Mouse (Mus musculus) small intestine, adult 2 months (tissue): ENCODE measurements around the gene Zfp386. TPM values are rescaled to one million over a fixed set of nuclear protein-coding genes. Genes with fewer than 3 reads are reported as not detected.

ENCODE experiments used
- H3K27ac ChIP-seq: fragments of 200-500 bp; 2 replicates; pipeline ENCODE4 v1.5.1; 2012; ENCODE audit warnings: low read depth, low read length, control low read depth, inconsistent platforms; ENCODE audit not compliant: insufficient read depth
- H3K27me3 ChIP-seq: fragments of 200-500 bp; 2 replicates; pipeline ENCODE4 v1.6.1; 2012; ENCODE audit warnings: mild to moderate bottlenecking, moderate library complexity, low read length, inconsistent platforms; ENCODE audit not compliant: control insufficient read depth, insufficient read depth
- H3K36me3 ChIP-seq: fragments of 200-500 bp; 2 replicates; pipeline ENCODE4 v1.6.1; 2012; ENCODE audit warnings: mild to moderate bottlenecking, low read length, control low read depth, inconsistent platforms; ENCODE audit not compliant: control insufficient read depth, insufficient read depth
- H3K4me1 ChIP-seq: fragments of 200-500 bp; 2 replicates; pipeline ENCODE4 v1.6.1; 2012; ENCODE audit warnings: low read length, inconsistent platforms, mixed read lengths; ENCODE audit not compliant: control insufficient read depth, insufficient read depth, insufficient read length
- H3K4me3 ChIP-seq: fragments of 200-500 bp; 2 replicates; pipeline ENCODE4 v1.5.1; 2012; ENCODE audit warnings: low read depth, mild to moderate bottlenecking, control low read depth, inconsistent platforms, low read length, moderate library complexity
- CTCF ChIP-seq: fragments of 200-500 bp; IDR thresholded peaks from 2 replicates; pipeline ENCODE4 v1.5.1; 2012; ENCODE audit warnings: low read depth, mild to moderate bottlenecking, control low read depth, inconsistent platforms, low read length, moderate library complexity, mixed read lengths; ENCODE audit not compliant: insufficient replicate concordance, insufficient read length; ENCODE audit errors: extremely low read depth
- POLR2A ChIP-seq: fragments of 200-500 bp; IDR thresholded peaks from 2 replicates; pipeline ENCODE4 v1.6.1; 2012; ENCODE audit warnings: low read depth, mild to moderate bottlenecking, control low read depth, inconsistent platforms, low read length, moderate library complexity
- WGBS: fragments of 180-500 bp; shearing (Covaris S2); methylation state at CpG from one replicate; pipeline ENCODE4 v1.1.7; 2018; 5-methylcytosine and 5-hydroxymethylcytosine counted together
- polyA plus RNA-seq: library from polyadenylated mRNA; depleted of rRNA; stranded (reverse); fragments of >200 nt; gene quantifications from 2 replicates; pipeline ENCODE4 v1.2.3, GENCODE M21; 2012; rRNA removed

The Zfp386 gene
- polyA plus RNA-seq, 1 experiment, result 1.4 TPM

DNA sequence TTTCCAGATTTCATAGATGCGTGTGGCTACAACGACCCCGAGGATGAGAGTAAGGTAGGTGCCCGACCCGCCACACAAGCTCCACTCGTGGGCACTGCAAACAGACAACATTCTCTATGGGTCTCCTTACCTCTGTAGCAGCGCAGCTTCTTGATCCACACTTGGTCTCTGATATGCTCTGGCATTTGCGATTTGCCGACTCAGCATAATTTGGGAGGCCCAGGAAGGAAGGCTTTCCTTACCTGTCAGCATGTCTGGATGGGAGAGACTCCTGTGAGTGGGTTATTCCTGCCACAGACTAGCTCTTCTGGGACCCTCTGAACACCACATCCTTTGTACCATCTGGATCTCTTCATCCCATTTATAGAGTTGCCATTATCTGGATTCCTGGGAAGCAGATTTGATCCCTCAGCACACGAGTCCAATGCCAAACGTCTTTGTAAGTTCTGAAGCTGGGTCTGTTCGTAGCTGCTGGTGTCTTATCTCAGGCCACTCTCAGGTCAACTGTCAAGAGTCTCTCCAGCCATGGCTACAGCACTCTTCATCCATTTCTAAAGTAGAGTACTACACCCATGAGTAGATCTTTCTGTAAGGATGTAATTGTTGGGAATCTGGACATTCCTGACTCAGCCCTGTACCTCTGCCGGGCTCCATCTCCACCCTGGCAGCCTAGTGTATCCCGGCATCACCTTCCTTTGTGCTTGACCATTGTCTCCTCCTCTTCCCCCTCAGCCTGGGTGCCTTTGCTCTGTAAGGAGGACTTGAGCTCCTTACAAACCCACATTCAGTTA is 47.4 kb downstream of the Zfp386 start:
- Histone ChIP-seq H3K36me3 (no peaks in the 10 kb centered on the region), H3K27me3 (no peaks in the 10 kb centered on the region), H3K27ac (no peak overlapping the region), H3K4me1 (no peaks in the 10 kb centered on the region), H3K4me3 (no peak overlapping the region)
- 82% methylated on average over 14 of the region's 14 CpGs for WGBS
- TF ChIP-seq POLR2A, result no peak
- no peak for TF ChIP-seq CTCF

DNA sequence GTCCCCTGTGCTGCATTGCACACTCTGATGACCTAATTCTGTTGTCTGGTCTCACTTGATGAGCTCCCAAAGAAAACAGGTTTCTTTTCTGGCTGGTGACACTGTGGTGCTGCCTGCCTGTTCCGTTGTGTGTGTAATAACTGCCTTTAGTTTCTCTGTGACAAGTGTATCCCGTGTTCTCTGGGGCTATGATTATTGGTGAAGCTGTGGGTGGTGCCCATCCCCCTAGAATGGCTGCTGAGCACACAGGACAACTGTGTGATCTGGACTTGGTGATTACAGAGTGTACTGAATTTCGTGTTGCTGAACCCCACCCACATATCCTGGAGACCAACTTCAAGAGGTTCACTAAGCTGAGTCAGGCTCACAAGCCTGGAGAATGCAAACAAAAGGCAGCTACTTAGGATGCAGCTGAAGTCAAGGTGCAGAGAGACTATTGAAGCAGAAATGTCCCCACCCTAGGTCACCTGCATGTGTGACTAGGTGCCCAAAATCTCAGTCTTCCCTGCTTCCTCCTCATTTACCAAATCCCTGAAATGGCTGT is 48.9 kb downstream of the Zfp386 start:
- no peak overlapping the region for H3K27ac ChIP-seq
- WGBS, result 46% methylated on average over 3 of the region's 3 CpGs

DNA sequence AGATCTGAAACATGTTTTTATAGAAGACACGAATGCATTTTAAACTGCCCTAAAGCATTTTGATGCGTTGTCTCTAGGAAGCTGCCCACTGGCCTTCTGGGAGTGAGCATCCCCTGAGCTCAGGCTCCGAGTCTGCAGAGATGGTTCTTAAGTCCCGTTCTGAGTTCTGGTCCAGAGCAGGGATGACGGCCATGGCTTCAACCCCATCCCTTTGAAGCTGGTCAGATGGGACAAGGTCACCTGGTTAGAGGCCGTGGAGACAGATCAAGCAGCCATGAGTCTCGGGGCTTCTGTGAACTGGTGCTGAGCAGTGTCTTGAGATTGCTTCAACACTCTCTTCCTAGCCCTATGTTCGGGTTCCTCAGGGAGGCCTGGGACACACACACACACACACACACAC is 49.6 kb downstream of the Zfp386 start:
- Histone ChIP-seq H3K27me3 (no peaks in the 10 kb centered on the region), H3K36me3 (no peaks in the 10 kb centered on the region), H3K4me1 (no peaks in the 10 kb centered on the region), H3K27ac (no peak overlapping the region), H3K4me3 (no peak overlapping the region)
- WGBS, result 87% methylated on average over 8 of the region's 8 CpGs
- no peak for TF ChIP-seq POLR2A
- TF ChIP-seq CTCF, result no peak

More for the DNA sequence above, 48.9 kb downstream of the Zfp386 start:
- H3K36me3 ChIP-seq, result no peaks in the 10 kb centered on the region
- no peaks in the 10 kb centered on the region for H3K4me1 ChIP-seq
- no peaks in the 10 kb centered on the region for H3K27me3 ChIP-seq
- H3K4me3 ChIP-seq, result no peak overlapping the region
- no peak for TF ChIP-seq CTCF
- TF ChIP-seq POLR2A, result no peak

DNA sequence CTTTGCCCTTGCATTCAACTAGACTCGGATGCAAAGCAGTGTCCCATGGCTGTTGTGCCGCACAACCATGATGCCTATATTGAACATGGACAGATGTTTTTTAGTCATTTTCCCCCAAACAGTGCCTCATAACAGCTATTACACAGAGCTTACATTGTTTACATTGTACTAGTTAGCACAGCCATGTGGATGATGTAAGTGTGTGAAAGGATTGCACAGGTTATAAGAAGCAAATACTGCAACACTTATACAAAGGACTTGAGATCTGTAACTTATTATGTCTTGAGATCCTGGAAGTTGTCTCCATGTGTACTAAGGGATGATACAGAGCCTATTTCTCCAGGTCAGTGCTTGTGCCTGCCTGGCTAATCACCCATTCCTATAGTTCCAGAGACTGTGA is 54.4 kb downstream of the Zfp386 start:
- TF ChIP-seq POLR2A, result no peak
- 83% methylated on average over 2 of the region's 2 CpGs for WGBS
- H3K36me3 ChIP-seq, result no peaks in the 10 kb centered on the region
- H3K4me1 ChIP-seq, result no peaks in the 10 kb centered on the region
- no peak overlapping the region for H3K27ac ChIP-seq
- no peak overlapping the region for H3K4me3 ChIP-seq
- no peaks in the 10 kb centered on the region for H3K27me3 ChIP-seq

DNA sequence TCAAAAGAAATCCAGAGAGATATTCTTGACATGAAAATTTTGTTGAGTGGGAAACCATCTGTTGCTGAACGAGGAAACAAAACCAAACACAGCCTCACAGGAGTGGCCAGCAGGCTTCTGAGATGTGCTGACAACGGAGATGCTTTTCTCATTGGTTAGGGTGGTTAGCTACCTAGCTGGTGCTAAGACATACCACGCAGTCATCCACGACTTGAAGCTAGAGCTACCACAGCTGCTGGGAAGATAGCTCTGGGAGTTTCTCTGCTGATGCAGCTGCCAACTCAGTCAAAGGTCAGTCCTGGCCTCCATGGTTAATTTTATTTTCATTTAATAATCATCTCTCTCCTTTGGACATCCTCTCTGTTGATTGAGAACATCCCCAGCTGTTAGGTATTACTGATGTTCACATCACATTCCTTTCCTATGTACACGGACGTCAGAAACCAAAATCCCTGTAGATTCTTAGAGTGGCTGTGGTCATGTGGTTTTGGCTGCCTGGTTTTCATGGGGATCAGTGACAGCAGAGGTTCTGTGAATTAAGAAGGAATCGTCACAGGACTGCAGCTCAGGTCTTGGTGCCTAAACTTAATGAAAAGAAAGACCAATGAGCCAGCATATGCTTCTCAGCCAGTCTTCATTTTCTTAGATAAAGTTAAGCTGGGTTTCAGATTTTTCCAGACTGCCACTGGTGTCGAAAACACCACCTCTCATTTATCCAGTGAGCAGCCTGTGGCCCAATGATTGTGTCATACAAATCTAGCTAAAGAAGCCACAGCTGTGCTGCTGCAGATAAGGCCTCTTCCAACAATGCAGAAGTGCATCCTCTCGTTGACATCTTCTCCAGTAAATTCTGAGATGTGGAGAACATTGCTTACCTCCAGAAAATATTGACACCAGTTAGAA is 62.2 kb downstream of the Zfp386 start:
- 66% methylated on average over 9 of the region's 9 CpGs for WGBS
- Histone ChIP-seq H3K4me1 (no peaks in the 10 kb centered on the region), H3K27ac (no peak overlapping the region), H3K36me3 (no peaks in the 10 kb centered on the region), H3K4me3 (no peak overlapping the region), H3K27me3 (no peaks in the 10 kb centered on the region)
- no peak for TF ChIP-seq POLR2A
- no peak for TF ChIP-seq CTCF

DNA sequence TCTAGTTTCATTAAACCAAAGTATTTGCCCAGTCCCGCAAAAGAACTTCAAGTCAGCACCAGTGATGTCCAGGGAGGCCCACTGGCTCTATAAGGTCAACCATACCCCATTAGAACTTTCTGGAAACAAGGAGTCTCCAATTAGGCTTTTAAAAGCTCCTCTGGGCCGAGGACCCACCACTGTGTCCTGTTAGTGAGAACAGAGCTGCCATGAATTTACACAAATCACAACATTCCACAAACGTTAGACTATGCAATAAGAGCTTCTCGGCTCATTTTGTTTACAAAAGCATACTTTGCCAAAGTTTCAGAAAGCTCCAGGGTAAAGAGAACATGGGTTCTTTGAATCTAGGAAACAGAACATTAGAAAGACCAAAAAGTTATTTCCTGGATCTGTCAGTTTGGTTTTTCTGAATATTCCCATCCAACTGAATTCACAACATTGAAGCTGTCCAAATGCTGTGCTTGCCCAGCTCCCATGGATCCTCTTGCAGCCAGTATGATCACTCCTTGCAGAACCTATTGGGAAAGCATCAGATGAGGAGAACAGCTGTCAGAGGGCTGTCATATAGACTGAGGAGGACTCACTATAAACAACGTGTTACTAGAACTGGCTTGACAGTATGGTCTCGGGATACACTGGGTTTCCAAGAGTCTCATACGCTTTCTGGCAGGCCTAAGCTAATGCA is 63.6 kb downstream of the Zfp386 start:
- no peak overlapping the region for H3K4me3 ChIP-seq
- WGBS, result 71% methylated on average over 7 of the region's 7 CpGs
- no peaks in the 10 kb centered on the region for H3K4me1 ChIP-seq
- H3K36me3 ChIP-seq, result no peaks in the 10 kb centered on the region
- no peaks in the 10 kb centered on the region for H3K27me3 ChIP-seq
- no peak overlapping the region for H3K27ac ChIP-seq
- TF ChIP-seq POLR2A, result no peak
- no peak for TF ChIP-seq CTCF

Other genes starting within 250 kb of the Zfp386 start
- 1.9 and 3.4 TPM in 2 replicates for gene Vipr2, start 30.0 kb downstream of the Zfp386 start, polyA plus RNA-seq
- gene Wdr60, start 215.3 kb downstream of the Zfp386 start, polyA plus RNA-seq, result 0.51 and 0.95 TPM in 2 replicates
- not detected in 2 replicates for gene Gm11027, start 227.7 kb downstream of the Zfp386 start, polyA plus RNA-seq
- gene Esyt2, start 233.5 kb downstream of the Zfp386 start, polyA plus RNA-seq, result 5.6 and 14.3 TPM in 2 replicates